Mouse (Mus musculus) neural tube, embryonic 15.5 days (tissue): ENCODE results near the gene Arhgef28. TPM values are rescaled to one million over a fixed set of nuclear protein-coding genes. Genes with fewer than 3 reads are reported as not detected.

Experiments
- ATAC-seq: fragments of 200-750 bp; cut with Nextera tagmentation; 2 replicates; pipeline ENCODE4 v1.8.0; 2017; ENCODE audit warnings: mild to moderate bottlenecking, moderate TSS enrichment, moderate library complexity; ENCODE audit not compliant: low FRiP score
- H3K27ac ChIP-seq: fragments of 300-500 bp; sonication (generic); replicated peaks from 2 replicates; pipeline ENCODE4 v1.5.1; 2015; ENCODE audit warnings: mild to moderate bottlenecking, inconsistent platforms
- H3K27me3 ChIP-seq: fragments of 300-500 bp; sonication (generic); replicated peaks from 2 replicates; pipeline ENCODE4 v1.6.1; 2015; ENCODE audit warnings: inconsistent platforms
- H3K36me3 ChIP-seq: fragments of 300-500 bp; sonication (generic); 2 replicates; pipeline ENCODE4 v1.6.1; 2015; ENCODE audit warnings: inconsistent platforms
- H3K4me1 ChIP-seq: fragments of 300-500 bp; sonication (generic); 2 replicates; pipeline ENCODE4 v1.6.1; 2015; ENCODE audit warnings: inconsistent platforms
- H3K4me2 ChIP-seq: fragments of 300-500 bp; sonication (generic); 2 replicates; pipeline ENCODE4 v1.6.1; 2015; ENCODE audit warnings: inconsistent platforms, mild to moderate bottlenecking, moderate library complexity
- H3K4me3 ChIP-seq: fragments of 300-500 bp; sonication (generic); replicated peaks from 2 replicates; pipeline ENCODE4 v1.5.1; 2015; ENCODE audit warnings: mild to moderate bottlenecking, inconsistent platforms
- H3K9ac ChIP-seq: fragments of 300-500 bp; sonication (generic); replicated peaks from 2 replicates; pipeline ENCODE4 v1.6.1; 2015; ENCODE audit warnings: mild to moderate bottlenecking, inconsistent platforms
- H3K9me3 ChIP-seq: fragments of 300-500 bp; sonication (generic); replicated peaks from 2 replicates; pipeline ENCODE4 v1.6.1; 2016; ENCODE audit warnings: inconsistent platforms
- WGBS: fragments of 180-500 bp; shearing (Covaris S2); methylation state at CpG from one replicate; pipeline ENCODE4 v1.1.7; 2015; ENCODE audit warnings: mixed read lengths; 5-methylcytosine and 5-hydroxymethylcytosine counted together
- polyA plus RNA-seq: library from polyadenylated mRNA; unstranded; fragments of >200 nt; fragmentation: Nextera tagmentation; extraction: Ambion mirVana; gene quantifications from 2 replicates; pipeline ENCODE4 v1.2.1, GENCODE M21; 2015

The Arhgef28 gene
- polyA plus RNA-seq, 1 experiment from 2014 or later: 31.0 TPM

DNA sequence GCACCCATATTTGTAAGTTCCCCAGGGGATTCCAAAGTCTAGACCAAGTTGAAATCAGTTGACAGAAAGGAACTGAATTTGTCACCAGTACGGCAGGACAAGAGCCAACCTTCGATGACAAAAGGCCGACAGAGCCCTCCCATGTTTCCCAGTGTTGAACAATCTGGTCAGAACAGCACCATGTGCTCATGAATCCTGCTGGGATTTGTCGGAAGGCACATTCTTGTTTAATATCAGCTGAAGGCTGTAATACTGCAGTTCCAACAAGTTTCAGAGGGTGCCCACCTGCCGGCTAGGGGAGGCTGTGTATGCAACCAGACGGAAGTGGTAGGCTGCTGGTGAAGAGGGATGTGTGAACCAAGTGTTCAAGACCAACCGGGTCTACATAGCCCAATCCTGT, 3.9 kb upstream of the Arhgef28 start:
- ATAC-seq: no peak
- Histone ChIP-seq H3K9me3 (no peaks in the 10 kb centered on the region), H3K27me3 (0 out of 2 replicates have a peak, but pooled peaks cover 5% of the 10 kb centered on the region), H3K36me3 (no peaks in the 10 kb centered on the region), H3K4me2 (no peak overlapping the region), H3K4me1 (peaks cover 11% of the 10 kb centered on the region; the same call in 1 of the 2 replicates), H3K27ac (no peak overlapping the region), H3K9ac (no peak overlapping the region), H3K4me3 (no peak overlapping the region)
- WGBS: 86% methylated on average over 7 of the region's 7 CpGs

DNA sequence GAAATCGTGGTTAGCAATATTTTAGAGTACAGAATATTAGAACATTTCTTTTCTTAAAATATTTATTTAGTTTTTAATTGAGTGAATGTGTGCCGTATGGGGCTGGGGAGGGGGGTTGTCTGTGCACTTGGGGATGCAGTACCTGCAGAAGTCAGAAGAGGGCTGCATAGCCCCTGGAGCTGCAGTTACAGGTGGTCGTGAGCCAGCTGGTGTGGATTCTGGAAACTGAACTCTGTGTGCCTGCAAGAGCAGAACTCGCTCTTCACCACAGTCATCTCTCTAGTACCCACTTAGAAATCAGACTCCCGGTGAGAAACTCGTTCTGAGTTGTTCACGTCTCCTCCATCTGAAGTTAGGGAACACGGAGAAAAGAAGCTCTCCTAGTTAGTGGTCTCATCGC, 2.6 kb upstream of the Arhgef28 start:
- H3K4me2 ChIP-seq: no peak overlapping the region
- no peak overlapping the region for H3K9ac ChIP-seq
- H3K4me3 ChIP-seq: no peak overlapping the region
- no peak overlapping the region for H3K27ac ChIP-seq
- 0 out of 2 replicates have a peak, but pooled peaks cover 5% of the 10 kb centered on the region for H3K27me3 ChIP-seq
- peaks cover 13% of the 10 kb centered on the region; the same call in 1 of the 2 replicates for H3K4me1 ChIP-seq
- ATAC-seq: no peak
- H3K36me3 ChIP-seq: no peaks in the 10 kb centered on the region
- 43% methylated on average over 9 of the region's 9 CpGs for WGBS
- no peaks in the 10 kb centered on the region for H3K9me3 ChIP-seq

DNA sequence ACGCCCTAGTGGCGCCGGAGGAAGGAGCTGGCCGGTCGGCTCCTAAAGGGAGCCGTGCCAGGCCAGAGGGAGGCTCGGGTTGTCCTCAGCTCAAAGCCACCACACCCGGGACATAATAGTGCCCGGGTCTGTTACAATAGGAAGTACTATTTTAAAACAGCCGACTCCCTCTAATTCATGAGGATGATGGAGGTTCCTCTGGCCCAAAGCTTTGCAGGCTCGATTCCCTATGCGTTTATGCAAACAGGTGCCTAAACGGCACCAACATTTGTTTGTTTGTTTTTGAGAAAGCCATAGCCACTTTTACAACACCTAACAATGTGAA, 269 bp upstream of the Arhgef28 start:
- WGBS: 2% methylated on average over 13 of the region's 13 CpGs

DNA sequence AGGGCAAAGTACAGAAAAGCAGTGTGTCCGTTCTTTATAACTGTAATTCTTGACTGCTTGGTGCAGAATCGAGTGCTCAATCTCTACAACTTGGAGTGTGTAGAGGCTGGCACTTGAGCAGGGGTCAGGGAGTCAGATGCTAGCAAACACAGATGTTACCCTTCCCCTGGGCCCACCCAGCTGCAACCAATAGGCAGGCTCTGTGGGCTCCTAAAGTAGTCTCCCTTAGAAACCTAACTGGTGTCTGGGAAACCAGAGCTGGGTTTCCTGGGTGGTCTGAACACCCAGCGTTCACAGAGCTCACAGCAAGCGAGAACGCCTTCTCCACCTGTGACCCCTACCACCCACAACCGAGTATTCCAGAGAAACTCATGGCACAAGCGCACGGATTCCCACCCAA, 1.1 kb downstream of the Arhgef28 start:
- H3K4me2 ChIP-seq: peak overlapping the region; percentile 93
- H3K27ac ChIP-seq: peak overlapping the region; percentile 74; the same call in 1 of the 2 replicates
- H3K4me3 ChIP-seq: peak overlapping the region; percentile 67
- peaks cover 15% of the 10 kb centered on the region; the same call in 1 of the 2 replicates for H3K4me1 ChIP-seq
- H3K36me3 ChIP-seq: no peaks in the 10 kb centered on the region
- H3K9me3 ChIP-seq: no peaks in the 10 kb centered on the region
- no peak for ATAC-seq
- 0 out of 2 replicates have a peak, but pooled peaks cover 5% of the 10 kb centered on the region for H3K27me3 ChIP-seq
- H3K9ac ChIP-seq: 0 out of 2 replicates have a peak overlapping the region, but pooled peaks have one; percentile 3
- WGBS: 24% methylated on average over 8 of the region's 8 CpGs

More for the DNA sequence above, 269 bp upstream of the Arhgef28 start:
- Histone ChIP-seq H3K4me1 (peaks cover 13% of the 10 kb centered on the region; the same call in 1 of the 2 replicates), H3K4me2 (peak overlapping the region; percentile 93), H3K27ac (peak overlapping the region; percentile 74), H3K9ac (peak overlapping the region; percentile 73), H3K27me3 (0 out of 2 replicates have a peak, but pooled peaks cover 5% of the 10 kb centered on the region), H3K9me3 (no peaks in the 10 kb centered on the region), H3K4me3 (peak overlapping the region; percentile 67), H3K36me3 (no peaks in the 10 kb centered on the region)
- ATAC-seq: no peak

DNA sequence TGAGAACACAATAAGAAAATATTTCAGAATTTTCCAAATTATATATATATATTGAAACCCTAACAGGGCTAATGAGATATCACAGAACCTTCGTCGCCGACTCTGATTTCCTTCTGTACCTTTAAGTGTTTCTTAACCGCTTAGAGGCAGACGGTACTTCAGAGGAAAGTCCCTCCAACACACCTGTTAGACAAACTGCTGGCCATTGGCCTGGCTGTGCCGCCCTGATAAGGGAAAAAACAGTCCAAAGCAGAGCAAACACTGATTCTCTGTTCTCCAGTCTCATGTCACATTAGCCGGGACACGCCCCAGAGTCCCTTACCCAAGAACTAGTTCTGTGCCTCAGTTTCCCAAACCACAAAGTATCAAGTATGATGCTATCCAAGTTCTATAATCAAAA, 1.9 kb downstream of the Arhgef28 start:
- 95% methylated on average over 8 of the region's 8 CpGs for WGBS
- Histone ChIP-seq H3K4me2 (no peak overlapping the region), H3K9me3 (no peaks in the 10 kb centered on the region), H3K27ac (no peak overlapping the region), H3K4me3 (no peak overlapping the region), H3K9ac (no peak overlapping the region), H3K27me3 (0 out of 2 replicates have a peak, but pooled peaks cover 5% of the 10 kb centered on the region), H3K36me3 (no peaks in the 10 kb centered on the region), H3K4me1 (peaks cover 15% of the 10 kb centered on the region; the same call in 1 of the 2 replicates)
- no peak for ATAC-seq

DNA sequence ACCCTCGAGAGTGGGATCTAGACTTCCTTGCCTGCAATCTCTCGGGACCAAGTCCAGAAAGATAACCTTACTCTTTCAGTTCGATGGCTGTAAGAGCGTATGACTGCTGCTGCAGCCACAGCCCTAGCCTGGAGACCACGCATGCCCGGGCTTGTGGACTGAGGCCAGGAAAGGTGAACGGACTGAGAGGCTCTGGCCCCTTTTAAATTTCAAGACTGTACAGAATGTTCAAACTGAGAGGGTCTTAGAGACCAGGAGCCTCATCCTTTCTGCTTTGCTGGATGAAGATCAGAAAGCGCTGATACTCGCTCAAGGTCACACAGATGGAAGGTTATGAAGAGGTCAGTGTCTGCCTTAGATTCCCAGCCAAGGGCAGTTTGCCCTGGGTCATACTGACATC, 4.8 kb downstream of the Arhgef28 start:
- no peak for ATAC-seq

DNA sequence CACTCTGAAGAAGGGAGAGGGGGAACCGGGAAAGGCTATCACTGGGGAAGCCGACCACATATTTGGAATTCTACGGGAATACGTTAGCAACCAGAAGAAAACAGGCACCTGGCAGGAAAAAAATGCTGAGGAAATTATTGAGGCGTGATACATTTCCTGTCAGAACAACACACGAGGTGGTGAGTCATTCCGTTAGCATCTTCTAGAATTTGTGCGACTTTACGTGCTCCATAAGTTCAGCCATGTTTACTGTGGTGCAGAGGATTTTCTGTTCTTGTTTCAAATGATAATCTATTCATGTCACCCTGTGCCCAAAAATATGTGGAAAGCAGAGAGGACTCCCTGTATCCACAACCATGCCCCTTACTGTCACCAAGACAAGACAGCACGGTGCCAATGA, 13.6 kb downstream of the Arhgef28 start:
- H3K36me3 ChIP-seq: no peaks in the 10 kb centered on the region
- no peaks in the 10 kb centered on the region for H3K27me3 ChIP-seq
- H3K4me3 ChIP-seq: no peak overlapping the region
- no peak overlapping the region for H3K9ac ChIP-seq
- no peak overlapping the region for H3K4me2 ChIP-seq
- no peak overlapping the region for H3K27ac ChIP-seq
- whole genome bisulfite sequencing: 82% methylated on average over 10 of the region's 10 CpGs
- ATAC-seq: no peak
- no peaks in the 10 kb centered on the region for H3K4me1 ChIP-seq
- H3K9me3 ChIP-seq: no peaks in the 10 kb centered on the region

More for the DNA sequence above, 4.8 kb downstream of the Arhgef28 start:
- H3K9me3 ChIP-seq: no peaks in the 10 kb centered on the region
- no peaks in the 10 kb centered on the region for H3K27me3 ChIP-seq
- H3K27ac ChIP-seq: no peak overlapping the region
- H3K4me3 ChIP-seq: no peak overlapping the region
- H3K9ac ChIP-seq: no peak overlapping the region
- WGBS: 63% methylated on average over 9 of the region's 9 CpGs
- no peaks in the 10 kb centered on the region for H3K36me3 ChIP-seq
- H3K4me2 ChIP-seq: no peak overlapping the region
- H3K4me1 ChIP-seq: peaks cover 13% of the 10 kb centered on the region; the same call in 1 of the 2 replicates

DNA sequence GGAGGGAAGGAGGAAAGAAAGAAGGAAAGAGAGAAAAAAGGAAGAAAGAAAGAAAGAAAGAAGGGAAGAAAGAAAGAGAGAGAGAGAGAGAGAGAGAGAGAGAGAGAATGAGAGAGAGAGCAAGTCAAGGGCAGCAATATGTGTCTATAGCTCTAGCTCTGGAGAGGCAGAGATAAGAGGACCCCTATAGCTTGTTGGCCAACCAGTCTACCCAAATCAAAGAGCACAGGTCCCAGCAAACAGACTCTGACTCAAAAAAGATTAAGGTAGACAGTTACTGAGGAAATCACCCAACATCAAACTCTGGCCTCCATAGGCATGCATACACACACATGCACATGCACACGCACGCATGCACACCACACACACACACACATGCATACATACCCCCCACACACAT, 17.7 kb downstream of the Arhgef28 start:
- WGBS: 96% methylated on average over 2 of the region's 2 CpGs

DNA sequence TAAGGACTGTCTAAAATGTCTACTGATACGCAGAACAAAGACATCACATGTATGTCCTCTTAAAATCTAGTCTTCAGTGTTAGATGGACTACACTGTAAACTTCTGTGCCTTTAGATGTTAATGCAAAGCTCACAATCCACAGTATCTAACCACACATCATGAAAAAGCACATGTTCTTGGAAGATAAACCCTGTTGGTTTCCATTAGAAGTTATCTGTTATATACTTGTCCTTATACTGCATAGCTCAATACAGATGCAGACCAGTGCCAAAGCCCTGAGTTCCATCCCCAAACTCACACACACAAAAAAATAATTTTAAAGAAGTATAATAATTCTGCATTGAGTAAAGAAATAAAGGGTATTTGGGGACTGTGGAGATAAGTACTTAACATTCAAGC, 18.3 kb downstream of the Arhgef28 start:
- H3K9me3 ChIP-seq: no peaks in the 10 kb centered on the region
- 98% methylated on average over 1 of the region's 1 CpGs for WGBS
- no peak overlapping the region for H3K27ac ChIP-seq
- no peaks in the 10 kb centered on the region for H3K27me3 ChIP-seq
- H3K4me3 ChIP-seq: no peak overlapping the region
- ATAC-seq: no peak
- H3K9ac ChIP-seq: no peak overlapping the region
- H3K36me3 ChIP-seq: no peaks in the 10 kb centered on the region
- H3K4me1 ChIP-seq: no peaks in the 10 kb centered on the region
- H3K4me2 ChIP-seq: no peak overlapping the region

More for the DNA sequence above, 17.7 kb downstream of the Arhgef28 start:
- Histone ChIP-seq H3K4me2 (no peak overlapping the region), H3K27me3 (no peaks in the 10 kb centered on the region), H3K4me1 (no peaks in the 10 kb centered on the region), H3K27ac (no peak overlapping the region), H3K9me3 (no peaks in the 10 kb centered on the region), H3K4me3 (no peak overlapping the region), H3K36me3 (no peaks in the 10 kb centered on the region), H3K9ac (no peak overlapping the region)
- ATAC-seq: no peak

DNA sequence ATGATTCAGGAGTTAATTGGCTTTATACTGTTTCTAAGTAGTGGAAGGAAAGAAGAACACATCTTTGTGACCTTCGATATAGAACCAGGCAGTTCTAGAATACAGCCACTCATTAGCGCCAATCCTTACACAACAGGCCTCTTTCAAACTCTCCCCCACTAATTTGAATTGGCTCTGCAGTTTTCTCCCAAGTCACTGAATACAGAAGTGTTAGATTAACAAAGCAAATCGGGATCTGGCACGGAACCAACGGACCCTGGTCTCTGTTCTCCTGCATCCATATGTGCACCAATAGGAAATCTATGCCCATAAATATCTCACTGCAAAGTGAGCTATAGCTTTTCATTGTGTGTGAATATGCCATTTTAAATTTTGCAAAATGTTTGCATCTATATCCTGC, 20.1 kb downstream of the Arhgef28 start:
- H3K9me3 ChIP-seq: no peaks in the 10 kb centered on the region
- H3K36me3 ChIP-seq: no peaks in the 10 kb centered on the region
- no peak overlapping the region for H3K4me3 ChIP-seq
- no peaks in the 10 kb centered on the region for H3K4me1 ChIP-seq
- H3K4me2 ChIP-seq: no peak overlapping the region
- ATAC-seq: no peak
- 49% methylated on average over 5 of the region's 5 CpGs for WGBS
- no peak overlapping the region for H3K9ac ChIP-seq
- no peaks in the 10 kb centered on the region for H3K27me3 ChIP-seq
- 0 out of 2 replicates have a peak overlapping the region, but pooled peaks have one; percentile 5 for H3K27ac ChIP-seq

DNA sequence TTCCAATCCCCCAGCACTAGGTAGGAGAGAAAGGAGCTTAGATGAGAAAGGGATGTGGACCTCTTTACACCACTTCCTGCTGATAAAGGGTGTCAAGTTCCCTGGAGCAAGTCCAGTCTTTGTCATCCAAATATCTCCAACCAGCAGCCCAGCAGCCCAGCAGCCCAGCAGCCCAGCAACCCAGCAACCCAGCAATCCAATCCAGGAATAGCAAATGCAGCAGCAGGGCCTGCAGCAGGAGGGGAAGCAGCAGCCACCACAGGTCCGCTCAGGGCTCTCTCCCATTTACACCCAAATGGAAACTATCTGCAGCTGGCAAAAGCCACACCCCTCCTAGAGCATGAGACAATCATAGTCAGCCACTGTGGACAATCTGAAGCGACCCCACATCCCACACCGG, 21.6 kb downstream of the Arhgef28 start:
- 30% methylated on average over 3 of the region's 3 CpGs for WGBS
- H3K9me3 ChIP-seq: no peaks in the 10 kb centered on the region
- no peak for ATAC-seq
- no peak overlapping the region for H3K27ac ChIP-seq
- H3K36me3 ChIP-seq: no peaks in the 10 kb centered on the region
- H3K4me2 ChIP-seq: no peak overlapping the region
- no peak overlapping the region for H3K9ac ChIP-seq
- no peaks in the 10 kb centered on the region for H3K27me3 ChIP-seq
- no peak overlapping the region for H3K4me3 ChIP-seq
- no peaks in the 10 kb centered on the region for H3K4me1 ChIP-seq

DNA sequence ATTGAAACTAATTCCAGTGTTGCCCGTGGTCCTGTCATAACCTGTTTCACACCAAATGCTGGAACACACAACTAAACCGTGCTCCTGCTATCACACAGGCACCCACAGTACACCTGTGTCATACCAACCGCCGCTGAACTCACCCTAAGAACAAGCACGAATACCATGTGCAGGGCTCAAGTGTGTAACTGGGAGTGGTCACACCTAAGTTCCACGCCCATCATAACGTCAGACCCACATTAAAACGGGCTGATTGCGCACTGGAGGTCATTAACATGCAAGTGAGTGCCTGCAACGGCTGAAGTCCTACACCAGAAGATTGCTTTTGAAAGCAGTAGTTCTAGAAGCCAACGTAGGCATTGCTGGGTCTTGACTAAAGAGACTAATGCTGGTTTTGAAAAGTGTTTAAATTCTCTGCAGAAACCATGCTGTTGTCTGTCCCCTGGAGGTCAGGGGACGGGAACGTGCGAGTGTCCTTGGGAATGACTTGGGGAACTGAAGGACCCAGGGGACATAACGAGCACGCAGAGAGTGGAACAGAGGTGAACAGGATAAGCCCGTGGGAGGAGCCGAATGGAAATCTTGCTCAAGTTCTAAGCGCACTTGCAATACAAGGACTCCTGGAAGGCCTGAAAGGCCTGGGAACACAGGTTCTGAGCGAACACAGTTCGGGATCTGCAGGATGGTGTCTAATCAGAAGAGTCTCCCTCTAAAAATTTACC, 22.9 kb downstream of the Arhgef28 start:
- H3K27ac ChIP-seq: no peak overlapping the region
- H3K9ac ChIP-seq: no peak overlapping the region
- H3K36me3 ChIP-seq: no peaks in the 10 kb centered on the region
- H3K4me1 ChIP-seq: no peaks in the 10 kb centered on the region
- H3K9me3 ChIP-seq: no peaks in the 10 kb centered on the region
- ATAC-seq: no peak
- H3K4me3 ChIP-seq: no peak overlapping the region
- H3K4me2 ChIP-seq: no peak overlapping the region
- no peaks in the 10 kb centered on the region for H3K27me3 ChIP-seq
- 85% methylated on average over 21 of the region's 21 CpGs for WGBS
